Mouse (Mus musculus) layer of hippocampus, postnatal 36 days (tissue): Measurements from ENCODE around the gene Diras2. TPM values are rescaled to one million over a fixed set of nuclear protein-coding genes. Genes with fewer than 3 reads are reported as not detected.

Source experiments
- DNase-seq, 2 experiments: peaks; one replicate each; pipeline ENCODE4 v3.0.0; 2022
- total RNA-seq, 2 experiments: library from RNA; stranded (reverse); gene quantifications; 2 replicates each; pipeline ENCODE4 v1.2.3; 2021

The Diras2 gene
- total RNA-seq, 2 experiments from 2014 or later, result 143 to 152 TPM

DNA sequence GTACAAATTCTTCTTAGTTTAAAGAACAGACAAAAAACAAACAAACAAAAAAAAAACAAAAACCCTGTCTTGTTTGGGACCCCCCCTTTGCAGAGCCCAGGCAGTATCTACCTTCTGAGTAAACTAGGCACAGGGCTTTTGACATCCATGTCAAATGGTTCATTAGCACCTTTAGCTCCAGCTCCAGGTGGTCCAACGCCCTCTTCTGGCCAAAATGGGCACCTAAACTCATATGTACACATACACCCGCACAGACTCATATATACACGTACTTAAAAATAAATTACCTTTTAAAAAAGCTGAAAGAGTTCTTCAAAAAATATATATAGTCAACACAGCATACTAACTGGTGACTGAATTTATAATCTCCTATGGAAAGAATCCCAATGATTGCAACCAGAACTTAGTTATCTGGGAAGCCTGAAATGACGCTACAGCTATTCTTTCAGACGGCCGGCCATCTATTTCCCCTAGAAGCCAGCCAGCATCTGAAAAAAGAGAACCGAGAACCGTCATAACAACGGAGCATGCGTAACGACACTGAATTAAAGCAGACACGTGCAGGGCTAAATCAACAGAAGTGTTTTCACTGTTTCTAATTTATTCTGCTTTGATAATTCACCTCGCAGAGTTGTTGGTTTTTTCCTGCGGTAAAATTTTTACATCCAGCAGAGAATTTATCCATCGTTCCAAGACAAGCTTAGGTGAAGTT, 73.7 kb downstream of the Diras2 start:
- no peak for DNase-seq

DNA sequence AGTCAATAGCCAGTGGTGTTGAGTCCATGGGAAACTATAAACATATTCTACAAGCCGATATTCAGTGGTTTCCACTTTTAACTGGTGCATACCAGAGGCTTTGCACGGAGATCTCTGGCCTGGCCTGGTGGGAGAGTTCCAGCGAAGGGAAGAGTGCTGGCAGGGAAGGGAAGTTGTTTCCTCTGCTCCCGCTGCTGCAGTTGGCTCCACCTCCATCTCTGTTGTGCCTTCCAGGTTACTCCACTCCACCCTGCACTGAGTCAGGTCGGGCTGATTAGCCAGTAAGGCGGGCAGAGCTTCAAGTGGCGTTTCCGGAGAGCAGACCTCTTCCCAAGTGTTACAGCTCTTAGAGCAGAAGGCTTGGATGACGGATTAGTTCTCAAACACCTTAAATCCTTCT, 75.8 kb downstream of the Diras2 start:
- no peak for DNase-seq

DNA sequence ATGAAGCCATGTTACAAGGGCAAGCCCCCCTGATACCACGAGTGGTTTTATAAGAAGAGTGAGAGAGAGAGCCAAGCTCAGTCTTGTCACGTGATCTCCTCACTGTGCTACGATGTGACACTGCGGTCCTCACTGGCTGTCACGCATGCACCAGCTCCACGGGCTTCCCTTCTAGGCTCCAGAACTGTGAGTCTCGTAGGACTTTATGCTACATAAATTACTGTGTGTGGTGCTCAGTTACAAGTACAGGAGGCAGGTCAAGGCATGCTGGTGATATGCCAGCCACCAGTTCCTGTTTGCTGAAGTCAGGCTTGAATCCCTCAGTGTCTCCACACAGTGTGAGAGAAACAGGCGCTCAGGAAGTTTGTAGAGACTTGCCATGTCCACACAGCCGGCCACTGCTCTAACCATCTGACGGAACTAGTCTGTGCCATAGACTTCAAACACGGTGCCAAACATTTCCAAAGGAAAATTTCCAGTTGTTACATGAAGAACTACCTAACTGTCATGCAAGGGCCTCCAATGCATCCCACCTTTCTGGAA, 76.3 kb downstream of the Diras2 start:
- DNase-seq, result no peak

Other genes with a start within 250 kb of the Diras2 start
- gene Syk, start 51.9 kb upstream of the Diras2 start, total RNA-seq, result 1 to 10 TPM; 2.9 to 3.8 TPM